Mouse (Mus musculus): ENCODE results near the gene Prr12.

GRCm38 (mm10) chr7:45000539-45001114 lies 52.1 kb downstream of the Prr12 start:
- no peak for TF ChIP-seq CTCF (IDR thresholded peaks at IDR 0.05; ENCODE audit: insufficient read depth, low read length)
- no peak for TF ChIP-seq POLR2A (IDR thresholded peaks at IDR 0.05; ENCODE audit: borderline replicate concordance, extremely low read depth, low read depth, low read length)

Measured in lung, adult 2 months (tissue).